Mouse (Mus musculus) kidney, adult 11 months (tissue): ENCODE data around the gene Ppm1j.

Source experiments
- DNase-seq: peaks from one replicate; pipeline ENCODE4 v3.0.0; 2022

The Ppm1j gene

DNA sequence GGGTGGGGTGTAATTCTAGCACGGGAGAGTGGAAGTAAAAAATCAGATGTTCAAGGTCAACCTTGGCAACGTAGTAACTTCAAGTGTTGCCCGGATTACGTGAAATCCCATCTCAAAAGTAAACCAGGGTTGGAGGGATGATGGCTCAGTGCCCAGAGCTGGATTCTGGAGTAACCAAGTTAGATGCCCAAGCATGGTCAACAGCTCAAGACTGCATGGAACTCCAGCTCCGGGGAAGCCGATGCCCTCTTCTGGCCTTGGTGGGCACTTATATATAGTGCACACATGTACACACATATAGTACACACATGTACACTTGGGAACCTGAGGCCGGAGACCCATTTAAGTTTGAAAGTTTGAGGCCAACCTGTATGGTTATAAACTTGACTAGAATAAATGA is 35.3 kb downstream of the Ppm1j start:
- peak; percentile 11 for DNase-seq

DNA sequence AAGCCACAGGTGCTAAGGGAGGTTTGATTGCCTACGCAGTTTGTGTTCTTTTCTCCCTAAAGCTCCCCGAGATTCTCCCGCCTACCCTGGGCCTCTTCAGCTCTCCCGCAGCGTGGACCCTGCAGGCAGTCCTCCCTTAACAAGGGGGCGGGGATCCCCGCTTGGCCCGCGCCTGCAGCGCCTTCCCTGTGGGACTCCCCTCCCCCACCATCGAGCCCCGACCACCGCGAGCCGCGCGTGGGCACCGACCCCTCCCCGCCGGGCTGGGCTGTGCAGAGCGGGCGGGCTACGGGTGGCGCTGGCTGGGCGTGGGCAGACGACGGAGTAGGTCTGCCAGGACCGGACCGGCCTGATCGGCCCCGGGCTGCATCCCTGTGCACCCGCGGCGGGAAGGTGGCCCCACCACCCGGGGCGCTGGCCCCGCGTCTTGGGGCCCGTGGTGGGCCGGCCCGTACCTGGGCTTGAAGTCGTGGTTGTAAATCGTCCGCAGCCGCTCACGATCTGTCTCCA is 36.7 kb downstream of the Ppm1j start:
- DNase-seq = peak; percentile 45

DNA sequence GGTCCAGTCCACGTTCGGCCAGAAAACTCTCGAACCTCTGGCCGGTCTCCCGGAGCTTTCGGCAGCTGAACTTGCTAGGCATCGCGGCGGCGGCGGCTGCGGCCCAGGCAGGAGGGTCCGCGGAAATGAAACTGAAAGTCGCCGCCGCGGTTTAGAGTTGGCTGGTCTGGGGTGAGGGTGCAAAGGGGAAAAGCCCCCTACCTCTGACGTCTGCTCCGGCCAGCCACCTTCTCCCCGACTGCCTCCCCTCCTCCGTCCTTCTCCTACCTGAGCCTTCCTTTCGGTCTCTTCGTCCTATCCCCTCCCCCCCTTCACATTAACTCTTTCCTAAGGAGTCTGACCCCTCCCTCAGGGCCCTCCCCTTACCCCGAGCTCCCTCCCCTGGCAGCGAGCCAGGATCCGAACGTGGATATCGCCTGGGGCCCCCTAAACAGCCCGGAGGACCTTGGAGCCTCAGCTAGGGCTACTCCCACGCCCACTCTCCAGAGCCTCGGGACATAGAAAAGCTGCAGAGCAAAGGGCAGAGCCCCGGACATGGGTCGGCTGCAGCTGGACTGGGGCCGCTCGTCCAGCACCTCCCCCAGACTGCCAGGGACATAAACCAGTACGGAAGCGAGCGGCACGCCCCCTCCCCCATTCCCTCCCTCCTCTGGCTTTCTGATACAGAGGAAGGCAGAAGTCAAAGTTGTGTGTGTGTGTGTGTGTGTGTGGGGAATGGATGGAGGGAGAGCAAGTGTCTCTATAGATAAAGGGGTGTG is 37.3 kb downstream of the Ppm1j start, which contains the start of gene Mov10:
TSS of gene Mov10 (minus strand) at position 573 of the 758 bp plus-strand sequence.
- DNase-seq = peak; percentile 90

DNA sequence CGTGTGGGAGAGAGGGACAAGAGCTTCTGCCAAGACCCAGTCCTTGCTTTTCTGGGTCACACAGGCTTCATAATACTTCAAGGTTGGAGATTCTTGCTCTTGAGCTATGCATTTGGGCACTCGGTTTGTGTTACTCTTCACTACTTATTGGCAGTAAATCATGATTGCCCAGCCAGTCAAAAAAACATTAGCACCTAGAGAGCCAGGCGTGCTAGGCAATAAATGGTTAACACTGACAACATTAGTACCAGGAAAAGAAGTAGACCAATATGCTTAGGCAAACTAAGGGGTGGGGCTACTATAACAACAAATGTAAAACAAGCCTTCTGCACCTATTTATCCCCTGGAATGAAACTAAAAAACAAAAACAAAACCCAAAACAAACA is 37.9 kb downstream of the Ppm1j start:
- DNase-seq = no peak

DNA sequence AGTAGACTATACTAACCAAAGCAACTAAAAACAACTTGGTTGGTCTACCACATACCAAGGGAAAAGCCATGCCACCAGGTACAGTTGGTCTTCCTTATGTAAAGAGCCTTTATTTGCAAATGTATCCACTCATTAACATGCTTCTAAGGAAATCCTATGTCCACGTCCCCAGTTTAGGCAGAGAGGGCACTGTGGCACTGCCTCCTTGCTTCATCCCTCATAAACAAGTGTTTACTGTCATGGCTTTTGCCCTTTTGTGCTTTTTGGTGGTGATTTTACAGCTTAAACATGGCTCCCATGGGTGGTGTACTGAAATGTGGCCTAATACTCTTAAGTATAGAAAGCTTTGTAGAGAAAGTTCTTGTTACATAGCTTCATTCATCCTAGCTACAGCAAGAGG is 39.6 kb downstream of the Ppm1j start:
- DNase-seq = no peak

DNA sequence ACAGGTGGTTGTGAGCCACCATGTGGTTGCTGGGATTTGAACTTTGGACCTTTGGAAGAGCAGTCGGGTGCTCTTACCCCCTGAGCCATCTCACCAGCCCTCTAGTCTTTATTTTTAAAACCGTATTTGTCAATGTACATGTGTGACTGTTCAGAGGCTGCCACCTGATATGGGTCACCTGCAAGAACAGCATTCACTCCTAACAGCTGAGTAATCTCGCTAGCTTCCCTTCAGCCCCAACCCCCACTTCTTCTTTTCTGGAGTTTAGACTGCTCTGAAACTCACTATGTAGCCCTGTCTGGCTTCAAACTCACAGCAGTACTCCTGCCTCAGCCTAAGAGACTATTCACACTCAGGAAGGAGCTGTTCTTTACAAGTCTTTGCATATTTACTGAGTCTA is 41.6 kb downstream of the Ppm1j start:
- DNase-seq = no peak
